Mouse (Mus musculus) hindbrain, postnatal 0 days (tissue): ENCODE results near the gene Cdca4. TPM values are rescaled to one million over a fixed set of nuclear protein-coding genes. Genes with fewer than 3 reads are reported as not detected.

Experiments
- ATAC-seq: fragments of 200-750 bp; cut with Nextera tagmentation; 2 replicates; pipeline ENCODE4 v1.8.0; 2017; ENCODE audit warnings: mild to moderate bottlenecking, moderate TSS enrichment, moderate library complexity
- DNase-seq: peaks from one replicate; pipeline ENCODE4 v3.0.0-alpha.2; 2015; ENCODE audit warnings: low spot score
- H3K27ac ChIP-seq: fragments of 300-500 bp; sonication (generic); 2 replicates; pipeline ENCODE4 v1.5.1; 2014; ENCODE audit warnings: mild to moderate bottlenecking
- H3K27me3 ChIP-seq: fragments of 300-500 bp; sonication (generic); 2 replicates; pipeline ENCODE4 v1.6.1; 2014; ENCODE audit warnings: low read length, mixed read lengths; ENCODE audit not compliant: insufficient read depth
- H3K36me3 ChIP-seq: fragments of 300-500 bp; sonication (generic); 2 replicates; pipeline ENCODE4 v1.6.1; 2014; ENCODE audit warnings: low read length, mixed read lengths; ENCODE audit not compliant: insufficient read depth
- H3K4me1 ChIP-seq: fragments of 300-500 bp; sonication (generic); 2 replicates; pipeline ENCODE4 v1.6.1; 2014; ENCODE audit warnings: antibody characterized with exemption, low read length, mixed read lengths; ENCODE audit not compliant: insufficient read depth
- H3K4me2 ChIP-seq: fragments of 300-500 bp; sonication (generic); 2 replicates; pipeline ENCODE4 v1.6.1; 2014; ENCODE audit warnings: low read depth, mild to moderate bottlenecking, low read length, moderate library complexity, mixed read lengths
- H3K4me3 ChIP-seq: fragments of 300-500 bp; sonication (generic); 2 replicates; pipeline ENCODE4 v1.5.1; 2014; ENCODE audit warnings: low read length
- H3K9ac ChIP-seq: fragments of 300-500 bp; sonication (generic); replicated peaks from 2 replicates; pipeline ENCODE4 v1.6.1; 2014; ENCODE audit warnings: mild to moderate bottlenecking, low read length, moderate library complexity, mixed read lengths
- H3K9me3 ChIP-seq: fragments of 300-500 bp; sonication (generic); 2 replicates; pipeline ENCODE4 v1.6.1; 2016; ENCODE audit warnings: low read length, mixed read lengths
- CTCF ChIP-seq: IDR thresholded peaks from 2 replicates; pipeline ENCODE4 v1.5.1; 2016; ENCODE audit warnings: antibody characterized with exemption, control low read depth, low read depth
- WGBS: fragments of 180-500 bp; shearing (Covaris S2); extraction: QIAGEN DNeasy Blood & Tissue Kit; methylation state at CpG from one replicate; pipeline ENCODE4 v1.1.7; 2014; 5-methylcytosine and 5-hydroxymethylcytosine counted together
- polyA plus RNA-seq: library from polyadenylated mRNA; unstranded; fragments of >200 nt; fragmentation: Nextera tagmentation; extraction: Ambion mirVana; gene quantifications from 2 replicates; pipeline ENCODE4 v1.2.1, GENCODE M21; 2015
- total RNA-seq: library from RNA; depleted of rRNA; stranded (reverse); fragments of >200 nt; gene quantifications from 2 replicates; pipeline ENCODE4 v1.2.3, GENCODE M21; 2014

Gene Cdca4
- total and polyA plus RNA-seq, 2 experiments from 2014 or later: 25.2 to 27.9 TPM

- Histone ChIP-seq H3K27me3 (no peaks in the 10 kb centered on the region), H3K4me1 (peaks cover 17% of the 10 kb centered on the region), H3K4me3 (peak overlapping the region; percentile 74), H3K9me3 (no peaks in the 10 kb centered on the region), H3K27ac (peak overlapping the region; percentile 90), H3K4me2 (peak overlapping the region; percentile 67), H3K9ac (peak overlapping the region; percentile 85), H3K36me3 (0 out of 2 replicates have a peak, but pooled peaks cover 4% of the 10 kb centered on the region)
- DNase-seq: no peak
- TF ChIP-seq CTCF: 0 out of 2 replicates have a peak, but pooled peaks have one; percentile 6
- WGBS: 5% methylated on average over 42 of the region's 51 CpGs
- peak; percentile 79 for ATAC-seq
These were observed 551 bp downstream of the Cdca4 start for GRCm38 (mm10) chr12:112828501-112829243.

GRCm38 (mm10) chr12:112825901-112826300 is 3.3 kb downstream of the Cdca4 start:
- ATAC-seq: no peak
- Histone ChIP-seq H3K9ac (no peak overlapping the region), H3K4me3 (no peak overlapping the region), H3K9me3 (no peaks in the 10 kb centered on the region), H3K36me3 (peaks cover 10% of the 10 kb centered on the region; the same call in 1 of the 2 replicates), H3K27ac (no peak overlapping the region), H3K4me2 (no peak overlapping the region), H3K27me3 (no peaks in the 10 kb centered on the region), H3K4me1 (peaks cover 17% of the 10 kb centered on the region)
- WGBS: 89% methylated on average over 5 of the region's 5 CpGs
- no peak for TF ChIP-seq CTCF
- no peak for DNase-seq

GRCm38 (mm10) chr12:112823221-112823620 is 6.0 kb downstream of the Cdca4 start:
- no peaks in the 10 kb centered on the region for H3K27me3 ChIP-seq
- no peak for TF ChIP-seq CTCF
- H3K36me3 ChIP-seq: peaks cover 25% of the 10 kb centered on the region
- ATAC-seq (no peak), DNase-seq (no peak)
- no peak overlapping the region for H3K9ac ChIP-seq
- H3K4me1 ChIP-seq: peaks cover 10% of the 10 kb centered on the region
- no peak overlapping the region for H3K4me2 ChIP-seq
- 80% methylated on average over 4 of the region's 4 CpGs for WGBS
- H3K9me3 ChIP-seq: no peaks in the 10 kb centered on the region
- H3K27ac ChIP-seq: no peak overlapping the region
- no peak overlapping the region for H3K4me3 ChIP-seq

GRCm38 (mm10) chr12:112822676-112823075 is 6.5 kb downstream of the Cdca4 start:
- no peaks in the 10 kb centered on the region for H3K9me3 ChIP-seq
- no peak overlapping the region for H3K9ac ChIP-seq
- 75% methylated on average over 2 of the region's 2 CpGs for WGBS
- no peaks in the 10 kb centered on the region for H3K27me3 ChIP-seq
- H3K4me2 ChIP-seq: no peak overlapping the region
- DNase-seq (no peak), ATAC-seq (no peak)
- H3K4me1 ChIP-seq: peaks cover 5% of the 10 kb centered on the region
- H3K4me3 ChIP-seq: no peak overlapping the region
- no peak for TF ChIP-seq CTCF
- H3K27ac ChIP-seq: no peak overlapping the region
- H3K36me3 ChIP-seq: peaks cover 29% of the 10 kb centered on the region

- Histone ChIP-seq H3K4me1 (no peaks in the 10 kb centered on the region), H3K9me3 (no peaks in the 10 kb centered on the region), H3K9ac (no peak overlapping the region), H3K27ac (no peak overlapping the region), H3K27me3 (no peaks in the 10 kb centered on the region), H3K4me2 (no peak overlapping the region), H3K4me3 (no peak overlapping the region), H3K36me3 (peaks cover 29% of the 10 kb centered on the region)
- no peak for TF ChIP-seq CTCF
- WGBS: 84% methylated on average over 4 of the region's 4 CpGs
- DNase-seq (no peak), ATAC-seq (no peak)
These were observed 7.2 kb downstream of the Cdca4 start for GRCm38 (mm10) chr12:112821974-112822373.

- H3K9me3 ChIP-seq: no peaks in the 10 kb centered on the region
- no peaks in the 10 kb centered on the region for H3K27me3 ChIP-seq
- H3K4me2 ChIP-seq: no peak overlapping the region
- H3K36me3 ChIP-seq: peaks cover 29% of the 10 kb centered on the region
- ATAC-seq (no peak), DNase-seq (no peak)
- no peak for TF ChIP-seq CTCF
- no peak overlapping the region for H3K4me3 ChIP-seq
- no peak overlapping the region for H3K9ac ChIP-seq
- WGBS: 55% methylated on average over 1 of the region's 1 CpGs
- no peaks in the 10 kb centered on the region for H3K4me1 ChIP-seq
- no peak overlapping the region for H3K27ac ChIP-seq
These were observed 8.0 kb downstream of the Cdca4 start for GRCm38 (mm10) chr12:112821216-112821615.

- H3K4me1 ChIP-seq: no peaks in the 10 kb centered on the region
- H3K36me3 ChIP-seq: peaks cover 29% of the 10 kb centered on the region
- H3K4me3 ChIP-seq: no peak overlapping the region
- no peak overlapping the region for H3K27ac ChIP-seq
- H3K27me3 ChIP-seq: no peaks in the 10 kb centered on the region
- WGBS: 72% methylated on average over 12 of the region's 12 CpGs
- H3K4me2 ChIP-seq: no peak overlapping the region
- TF ChIP-seq CTCF: no peak
- ATAC-seq (no peak), DNase-seq (no peak)
- no peak overlapping the region for H3K9ac ChIP-seq
- no peaks in the 10 kb centered on the region for H3K9me3 ChIP-seq
These were observed 8.7 kb downstream of the Cdca4 start for GRCm38 (mm10) chr12:112820401-112820999.
